Mouse (Mus musculus) gastrocnemius, adult 2 months (tissue): Measurements from ENCODE around the gene Cstad. TPM values are rescaled to one million over a fixed set of nuclear protein-coding genes. Genes with fewer than 3 reads are reported as not detected.

Experiments
- DNase-seq: peaks from one replicate; pipeline ENCODE4 v3.0.0; 2022
- H3K27ac ChIP-seq: fragments of 200-600 bp; 2 replicates; pipeline ENCODE4 v1.8.1; 2022; ENCODE audit warnings: mild to moderate bottlenecking
- H3K4me3 ChIP-seq: fragments of 200-600 bp; 2 replicates; pipeline ENCODE4 v1.8.1; 2022; ENCODE audit warnings: mild to moderate bottlenecking, moderate library complexity
- CTCF ChIP-seq: fragments of 200-600 bp; IDR thresholded peaks from 2 replicates; pipeline ENCODE4 v1.8.1; 2022; ENCODE audit warnings: antibody characterized with exemption, mild to moderate bottlenecking, moderate library complexity
- intact Hi-C: fragments of 180-260 bp; cut with DNase I; formaldehyde crosslinking; loops from one replicate; pipeline ENCODE4 v1.15.1; 2025
- total RNA-seq, 2 experiments: library from RNA; stranded (reverse); gene quantifications; 2 replicates each; pipeline ENCODE4 v1.2.3; 2021

The Cstad gene
- total RNA-seq, 2 experiments from 2014 or later = 0.47 to 1.8 TPM

DNA sequence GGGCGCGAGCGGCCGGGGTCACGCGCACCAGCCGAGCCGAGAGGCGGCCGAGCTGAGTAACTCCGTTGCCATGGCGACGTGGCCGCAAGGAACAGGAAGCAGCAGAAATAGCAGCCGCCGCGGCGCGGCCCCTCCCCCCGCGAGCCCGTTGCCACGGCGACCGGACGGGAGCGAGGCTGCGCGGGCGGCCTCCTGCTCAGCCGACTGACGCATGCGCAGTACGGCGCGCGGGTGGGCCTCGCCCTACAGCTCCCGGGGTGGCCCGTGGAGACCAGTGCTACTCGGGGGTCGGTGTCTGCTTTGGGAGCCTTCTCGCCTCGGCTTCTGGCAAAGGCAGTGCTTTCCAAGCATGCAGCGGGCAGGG is 63.6 kb downstream of the Cstad start:
- no peak for TF ChIP-seq CTCF
- H3K4me3 ChIP-seq = peak overlapping the region; percentile 83
- peak overlapping the region; percentile 95 for H3K27ac ChIP-seq
- intact Hi-C loops = loop anchor here (5.0 kb wide), 2 partner anchors 54 to 56 kb away; no protein-coding TSS in a partner anchor
- DNase-seq = peak; percentile 100

Other genes starting within 250 kb of the Cstad start
- gene Sh3glb2, start 235.7 kb upstream of the Cstad start, total RNA-seq = 10 to 100 TPM; 12.7 to 18.8 TPM
- gene Miga2, start 230.8 kb upstream of the Cstad start, total RNA-seq = 10 to 100 TPM; 15.5 to 39.0 TPM
- gene Dolpp1, start 202.8 kb upstream of the Cstad start, total RNA-seq = 1 to 10 TPM; 5.3 to 6.1 TPM
- 100 to 1,000 TPM; 362 to 422 TPM for gene Crat, start 179.2 kb upstream of the Cstad start, total RNA-seq
- 10 to 100 TPM; 48.9 to 86.1 TPM for gene Ptpa, start 179.0 kb upstream of the Cstad start, total RNA-seq
- gene Ier5l, start 120.8 kb upstream of the Cstad start, total RNA-seq = 1 to 10 TPM in 1 of 2 experiments, under 1 TPM in 1; 0.97 to 1.1 TPM
- gene 1700001O22Rik, start 208.6 kb downstream of the Cstad start, total RNA-seq = 10 to 100 TPM in 1 of 2 experiments, under 1 TPM in 1; 0.33 to 22.0 TPM
- 10 to 100 TPM; 14.3 to 15.6 TPM for gene Ntmt1, start 212.8 kb downstream of the Cstad start, total RNA-seq
- gene Asb6, start 235.3 kb downstream of the Cstad start, total RNA-seq = 1 to 10 TPM; 7.0 TPM
- 1 to 10 TPM; 1.2 to 4.2 TPM for gene Prrx2, start 239.9 kb downstream of the Cstad start, total RNA-seq